Mouse (Mus musculus) small intestine, adult 2 months (tissue): ENCODE data around the gene Slc35f1.

Experiments used
- CTCF ChIP-seq: fragments of 200-500 bp; IDR thresholded peaks from 2 replicates; pipeline ENCODE4 v1.5.1; 2012; ENCODE audit warnings: low read depth, mild to moderate bottlenecking, control low read depth, inconsistent platforms, low read length, moderate library complexity, mixed read lengths; ENCODE audit not compliant: insufficient replicate concordance, insufficient read length; ENCODE audit errors: extremely low read depth
- POLR2A ChIP-seq: fragments of 200-500 bp; IDR thresholded peaks from 2 replicates; pipeline ENCODE4 v1.6.1; 2012; ENCODE audit warnings: low read depth, mild to moderate bottlenecking, control low read depth, inconsistent platforms, low read length, moderate library complexity

GRCm38 (mm10) chr10:53013878-53014277 is 323.5 kb downstream of the Slc35f1 start:
- TF ChIP-seq CTCF, result no peak
- no peak for TF ChIP-seq POLR2A
